Mouse (Mus musculus) CH12.LX (cell line): ENCODE data around the gene Lix1l. TPM values are rescaled to one million over a fixed set of nuclear protein-coding genes. Genes with fewer than 3 reads are reported as not detected.

Experiments
- DNase-seq: peaks from one replicate; pipeline ENCODE4 v3.0.0-alpha.2; 2013; ENCODE audit errors: extremely low read depth
- H3K27ac ChIP-seq: 2 replicates; pipeline ENCODE4 v1.5.1; 2012; ENCODE audit warnings: low read depth, mild to moderate bottlenecking, control low read depth, moderate library complexity; ENCODE audit not compliant: insufficient read depth
- H3K27me3 ChIP-seq: replicated peaks from 2 replicates; pipeline ENCODE3; 2012; ENCODE audit warnings: inconsistent platforms
- H3K36me3 ChIP-seq, 2 experiments: replicated peaks in 1 of 2; 2 replicates each; pipeline versions ENCODE3 to v1.6.1; 2012; ENCODE audit warnings: inconsistent platforms in 1 of 2, low read length in 1 of 2, mild to moderate bottlenecking in 1 of 2, mixed read lengths in 1 of 2, moderate library complexity in 1 of 2; ENCODE audit not compliant: control insufficient read depth in 1 of 2, insufficient read depth in 1 of 2
- H3K4me1 ChIP-seq, 2 experiments: 2 replicates each; pipeline ENCODE4 v1.6.1; 2012; ENCODE audit warnings: inconsistent platforms in 1 of 2, moderate library complexity in 1 of 2; ENCODE audit not compliant: insufficient read depth in 2 of 2, control insufficient read depth in 1 of 2
- H3K4me2 ChIP-seq: 2 replicates; pipeline ENCODE4 v1.6.1; 2012; ENCODE audit warnings: low read depth, mild to moderate bottlenecking, control low read depth; ENCODE audit not compliant: poor library complexity, insufficient read depth, severe bottlenecking
- H3K4me3 ChIP-seq, 3 experiments: fragments of 150-350 bp in 1 of 3; sonication (generic) in 1 of 3; replicated peaks in 1 of 3; 2 replicates each; pipeline versions ENCODE3 to v1.5.1; 2011 to 2012; ENCODE audit warnings: low read depth in 2 of 3, low read length in 2 of 3, mild to moderate bottlenecking in 2 of 3, moderate library complexity in 2 of 3, control low read depth in 1 of 3, improper control_type of control experiment in 1 of 3, inconsistent platforms in 1 of 3, mixed read lengths in 1 of 3; ENCODE audit not compliant: poor library complexity in 1 of 3
- H3K79me2 ChIP-seq: replicated peaks from 2 replicates; pipeline ENCODE4 v1.6.1; 2012; ENCODE audit warnings: mild to moderate bottlenecking, moderate library complexity; ENCODE audit not compliant: control insufficient read depth, poor library complexity, insufficient read depth, severe bottlenecking; ENCODE audit errors: extremely low read depth
- H3K9ac ChIP-seq: 2 replicates; pipeline ENCODE4 v1.6.1; 2012; ENCODE audit warnings: low read depth, mild to moderate bottlenecking, control low read depth, moderate library complexity; ENCODE audit not compliant: insufficient read depth
- H3K9me3 ChIP-seq: replicated peaks from 2 replicates; pipeline ENCODE3; 2012; ENCODE audit warnings: low read length, inconsistent platforms, mixed read lengths
- BHLHE40 ChIP-seq: IDR thresholded peaks from 2 replicates; pipeline ENCODE4 v1.6.1; 2011; ENCODE audit warnings: mild to moderate bottlenecking, low read depth, low read length, improper control_type of control experiment
- CTCF ChIP-seq, 2 experiments: IDR thresholded peaks in 1 of 2; conservative IDR thresholded peaks in 1 of 2; 2 replicates each; pipeline ENCODE4 v1.5.1; 2011 to 2012; ENCODE audit warnings: low read depth in 2 of 2, low read length in 2 of 2, improper control_type of control experiment in 1 of 2, inconsistent platforms in 1 of 2, mild to moderate bottlenecking in 1 of 2, moderate library complexity in 1 of 2
- ELF1 ChIP-seq: IDR thresholded peaks from 2 replicates; pipeline ENCODE4 v1.6.1; 2014; ENCODE audit warnings: low read depth, mild to moderate bottlenecking, inconsistent platforms, low read length, improper control_type of control experiment
- EP300 ChIP-seq: IDR thresholded peaks from 2 replicates; pipeline ENCODE4 v1.6.1; 2011; ENCODE audit warnings: low read length, improper control_type of control experiment
- ETS1 ChIP-seq: conservative IDR thresholded peaks from 2 replicates; pipeline ENCODE4 v1.6.1; 2012; ENCODE audit warnings: low read depth, mild to moderate bottlenecking, inconsistent platforms, low read length, improper control_type of control experiment, moderate library complexity
- HCFC1 ChIP-seq: IDR thresholded peaks from 2 replicates; pipeline ENCODE4 v1.6.1; 2012; ENCODE audit warnings: low read depth, mild to moderate bottlenecking, inconsistent platforms, low read length, improper control_type of control experiment
- IRF4 ChIP-seq: IDR thresholded peaks from 2 replicates; pipeline ENCODE4 v1.6.1; 2014; ENCODE audit warnings: low read depth, mild to moderate bottlenecking, inconsistent platforms, low read length, improper control_type of control experiment
- JUN ChIP-seq: IDR thresholded peaks from 2 replicates; pipeline ENCODE4 v1.6.1; 2011; ENCODE audit warnings: low read depth, mild to moderate bottlenecking, low read length, improper control_type of control experiment, moderate library complexity; ENCODE audit not compliant: insufficient read depth
- JUND ChIP-seq: conservative IDR thresholded peaks from 2 replicates; pipeline ENCODE4 v1.6.1; 2011; ENCODE audit warnings: low read depth, low read length, improper control_type of control experiment
- KAT2A ChIP-seq: IDR thresholded peaks from 2 replicates; pipeline ENCODE4 v1.6.1; 2012; ENCODE audit warnings: low read length, improper control_type of control experiment, inconsistent platforms; ENCODE audit not compliant: insufficient replicate concordance
- MAX ChIP-seq: IDR thresholded peaks from 2 replicates; pipeline ENCODE4 v1.6.1; 2011; ENCODE audit warnings: low read length, improper control_type of control experiment
- MEF2A ChIP-seq: IDR thresholded peaks from 2 replicates; pipeline ENCODE4 v1.6.1; 2014; ENCODE audit warnings: low read depth, mild to moderate bottlenecking, inconsistent platforms, low read length, improper control_type of control experiment, borderline replicate concordance
- MYC ChIP-seq: IDR thresholded peaks from 2 replicates; pipeline ENCODE4 v1.6.1; 2011; ENCODE audit warnings: low read depth, mild to moderate bottlenecking, improper control_type of control experiment, low read length
- NELFE ChIP-seq: IDR thresholded peaks from 2 replicates; pipeline ENCODE4 v1.6.1; 2011; ENCODE audit warnings: low read depth, low read length, improper control_type of control experiment
- NRF1 ChIP-seq: IDR thresholded peaks from 2 replicates; pipeline ENCODE4 v1.6.1; 2014; ENCODE audit warnings: low read depth, mild to moderate bottlenecking, inconsistent platforms, low read length, improper control_type of control experiment, moderate library complexity
- POLR2AphosphoS2 ChIP-seq: IDR thresholded peaks from 2 replicates; pipeline ENCODE4 v1.6.1; 2011; ENCODE audit warnings: low read depth, low read length, improper control_type of control experiment
- SIN3A ChIP-seq: IDR thresholded peaks from 2 replicates; pipeline ENCODE4 v1.6.1; 2012; ENCODE audit warnings: low read length, improper control_type of control experiment, inconsistent platforms
- TCF12 ChIP-seq: IDR thresholded peaks from 2 replicates; pipeline ENCODE4 v1.6.1; 2014; ENCODE audit warnings: low read depth, mild to moderate bottlenecking, inconsistent platforms, low read length, improper control_type of control experiment
- USF1 ChIP-seq: IDR thresholded peaks from 2 replicates; pipeline ENCODE4 v1.6.1; 2014; ENCODE audit warnings: low read depth, mild to moderate bottlenecking, inconsistent platforms, low read length, improper control_type of control experiment
- USF2 ChIP-seq: conservative IDR thresholded peaks from 2 replicates; pipeline ENCODE4 v1.6.1; 2011; ENCODE audit warnings: low read depth, low read length, improper control_type of control experiment
- ZMIZ1 ChIP-seq: IDR thresholded peaks from 2 replicates; pipeline ENCODE4 v1.6.1; 2012; ENCODE audit warnings: low read depth, mild to moderate bottlenecking, inconsistent platforms, low read length, improper control_type of control experiment
- dilution Hi-C: fragments of 300-500 bp; cut with MboI; formaldehyde crosslinking; loops from 2 replicates; pipeline ENCODE4 v1.14.3; 2020; ENCODE audit warnings: low sequenced_read_pairs; ENCODE audit not compliant: extremely low pct_unique_long_range_greater_than_20kb, extremely low pct_ligation_motif_present
- in situ Hi-C: fragments of 300-500 bp; cut with MboI; formaldehyde crosslinking; loops from 3 replicates; pipeline ENCODE4 v1.14.3; 2019; ENCODE audit warnings: low sequenced_read_pairs, low pct_ligation_motif_present, low pct_unique_long_range_greater_than_20kb, mixed read lengths
- polyA plus RNA-seq: library from polyadenylated mRNA; unstranded; fragments of >175 nt; gene quantifications from 2 replicates; pipeline ENCODE4 v1.2.1, GENCODE M21; 2012; ENCODE audit warnings: low read depth; ENCODE audit not compliant: insufficient read length
- total RNA-seq, 2 experiments: library from RNA; depleted of rRNA; stranded (reverse); fragments of 300-350 nt in 1 of 2; fragments of >200 nt in 1 of 2; gene quantifications; 2 replicates each; pipeline ENCODE4 v1.2.3; 2012 to 2014

Gene Lix1l
- total and polyA plus RNA-seq, 3 experiments, result 4.0 to 4.6 (median 4.5) TPM

GRCm38 (mm10) chr3:96606618-96607017 lies 5.7 kb downstream of the Lix1l start:
- TF ChIP-seq BHLHE40, result no peak
- TF ChIP-seq TCF12, result no peak
- no peak for TF ChIP-seq EP300
- no peak for TF ChIP-seq ELF1
- TF ChIP-seq SIN3A, result no peak
- TF ChIP-seq POLR2AphosphoS2, result no peak
- TF ChIP-seq USF2, result no peak
- TF ChIP-seq JUND, result no peak
- TF ChIP-seq ETS1, result no peak
- no peak for TF ChIP-seq ZMIZ1
- no peak for TF ChIP-seq KAT2A
- no peak for TF ChIP-seq IRF4
- TF ChIP-seq HCFC1, result no peak
- TF ChIP-seq USF1, result no peak
- TF ChIP-seq, all 38 proteins: peak for 0
- Histone ChIP-seq H3K4me1 (peaks cover 2 to 9% of the 10 kb centered on the region in 2 experiments; a peak in 2 of 4 replicates), H3K79me2 (no peaks in the 10 kb centered on the region), H3K4me3 (no peak overlapping the region), H3K27me3 (no peaks in the 10 kb centered on the region), H3K4me2 (no peak overlapping the region), H3K9me3 (no peaks in the 10 kb centered on the region), H3K36me3 (peaks cover 0 to 24% of the 10 kb centered on the region in 2 experiments), H3K27ac (no peak overlapping the region), H3K9ac (no peak overlapping the region)
- dilution Hi-C loops (no loop called here), in situ Hi-C loops (no loop called here)
- no peak for DNase-seq

GRCm38 (mm10) chr3:96617941-96618340 lies 17.0 kb downstream of the Lix1l start:
- H3K36me3 ChIP-seq, result peaks cover 18 to 61% of the 10 kb centered on the region in 2 experiments
- in situ Hi-C loops (no loop called here), dilution Hi-C loops (no loop called here)
- no peaks in the 10 kb centered on the region for H3K4me1 ChIP-seq
- no peaks in the 10 kb centered on the region; the same call in 1 of the 2 replicates for H3K79me2 ChIP-seq
- no peaks in the 10 kb centered on the region for H3K27me3 ChIP-seq
- DNase-seq, result no peak
- H3K4me3 ChIP-seq, result no peak overlapping the region
- H3K9me3 ChIP-seq, result no peaks in the 10 kb centered on the region
- TF ChIP-seq MYC, result no peak
- TF ChIP-seq MEF2A, result no peak
- TF ChIP-seq ZMIZ1, result no peak
- TF ChIP-seq NRF1, result no peak
- TF ChIP-seq IRF4, result no peak
- TF ChIP-seq MAX, result no peak
- no peak for TF ChIP-seq NELFE
- TF ChIP-seq JUN, result no peak
- TF ChIP-seq POLR2AphosphoS2, result no peak
- no peak for TF ChIP-seq CTCF (conservative IDR thresholded peaks at IDR 0.05 in 1 of 2, IDR thresholded peaks at IDR 0.05 in 1 of 2; ENCODE audit: low read depth in 2 of 2, low read length in 2 of 2)
- no peak for TF ChIP-seq JUND
- no peak overlapping the region for H3K4me2 ChIP-seq
- no peak overlapping the region for H3K27ac ChIP-seq
- no peak overlapping the region for H3K9ac ChIP-seq
